Mouse (Mus musculus) regulatory T cell (primary cell): ENCODE data around the gene Nkiras2.
"Not testable (repeated sequence)": the region's sequence is repeated elsewhere in the genome, so short reads cannot be mapped to it uniquely, and the experiment has no call there.

Source experiments
- in situ Hi-C: fragments of 300-600 bp; cut with MboI, MseI; formaldehyde crosslinking; loops from one replicate; pipeline ENCODE4 v1.15.1; 2025; ENCODE audit warnings: high pct_unique_total_duplicates

Nkiras2 gene

DNA sequence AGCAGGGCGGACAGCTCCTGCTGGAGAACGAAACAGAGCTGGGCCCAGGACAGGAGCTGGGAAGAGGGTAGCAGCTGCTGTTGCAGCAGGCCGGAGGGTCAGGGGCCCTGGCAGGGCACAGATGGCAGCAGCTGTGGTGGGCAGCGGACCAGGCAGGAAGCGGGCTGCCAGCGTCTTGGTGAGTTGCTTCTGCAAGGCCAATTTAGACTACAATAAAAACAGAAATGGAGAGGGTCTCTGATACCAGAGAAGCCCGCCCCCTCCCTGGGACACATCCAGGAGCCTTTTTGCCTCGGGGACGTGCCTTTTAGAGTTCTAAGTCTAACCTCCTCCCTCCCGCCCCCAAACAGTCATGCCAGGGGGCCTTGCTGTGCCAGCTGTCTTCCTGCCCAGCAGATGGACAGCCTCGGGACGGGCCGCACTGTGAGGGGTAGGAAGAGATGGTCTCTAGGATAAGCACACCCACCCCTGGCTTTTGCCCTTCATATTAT, 9.9 kb downstream of the Nkiras2 start:
- in situ Hi-C loops: no loop called here

DNA sequence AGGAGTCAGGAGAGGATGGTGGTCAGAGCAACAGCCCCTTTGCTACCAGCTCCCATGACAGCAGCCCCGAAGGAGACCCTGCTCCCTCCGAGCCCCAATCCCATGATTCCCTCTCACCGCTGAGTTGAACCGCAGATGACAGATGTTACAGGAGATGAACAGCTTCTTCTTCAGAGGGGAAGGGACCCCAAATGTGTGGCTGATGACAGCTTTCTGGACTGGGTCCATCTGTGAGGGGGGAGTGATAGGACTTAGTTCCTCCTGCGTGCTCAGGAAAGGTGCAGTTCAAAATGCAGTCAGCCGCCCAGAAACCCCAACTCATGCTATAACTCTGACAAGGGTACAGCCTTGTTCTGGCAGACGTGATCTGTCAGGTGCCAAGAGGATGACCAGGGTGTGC, 15.5 kb downstream of the Nkiras2 start:
- in situ Hi-C loops: no loop called here

DNA sequence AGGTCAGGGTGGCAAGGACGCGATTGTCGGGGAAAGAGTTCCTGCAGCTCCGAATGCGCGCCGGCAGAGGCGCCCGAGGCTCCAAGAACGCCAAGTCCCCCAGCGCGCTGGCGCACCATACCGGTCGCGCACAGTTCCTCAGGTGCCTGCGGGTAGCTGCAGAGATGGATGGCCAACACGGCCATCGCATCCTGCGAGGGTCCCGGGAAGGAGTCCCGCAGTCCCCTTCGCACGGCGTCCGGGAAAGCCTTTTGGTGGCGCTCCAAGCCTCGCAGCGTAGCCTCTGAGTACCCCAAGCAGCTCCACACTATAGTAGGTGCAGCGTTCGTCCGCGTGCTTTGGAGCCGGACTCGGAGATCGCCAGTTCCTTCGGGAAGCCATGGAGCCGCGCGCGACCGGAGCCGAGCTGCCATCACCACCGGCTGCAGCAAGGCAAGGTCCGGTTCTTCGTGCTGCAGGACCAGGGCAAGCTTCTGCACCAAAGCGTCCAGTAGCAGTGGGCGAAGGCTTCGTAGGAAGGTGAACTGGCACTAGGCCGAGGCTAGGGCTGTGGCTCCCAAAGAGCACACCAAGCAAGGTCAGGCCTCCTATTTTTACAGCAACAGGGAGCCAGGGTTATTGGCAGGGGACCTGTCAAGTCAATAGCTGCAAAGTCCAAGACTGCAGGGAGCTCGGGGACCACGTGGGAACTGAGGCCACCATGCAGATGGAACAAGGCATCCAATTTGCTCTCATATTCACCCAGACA, 21.3 kb downstream of the Nkiras2 start:
- in situ Hi-C loops: loop anchor here (5.0 kb wide), 1 partner anchor 73 kb away; no protein-coding TSS in a partner anchor

DNA sequence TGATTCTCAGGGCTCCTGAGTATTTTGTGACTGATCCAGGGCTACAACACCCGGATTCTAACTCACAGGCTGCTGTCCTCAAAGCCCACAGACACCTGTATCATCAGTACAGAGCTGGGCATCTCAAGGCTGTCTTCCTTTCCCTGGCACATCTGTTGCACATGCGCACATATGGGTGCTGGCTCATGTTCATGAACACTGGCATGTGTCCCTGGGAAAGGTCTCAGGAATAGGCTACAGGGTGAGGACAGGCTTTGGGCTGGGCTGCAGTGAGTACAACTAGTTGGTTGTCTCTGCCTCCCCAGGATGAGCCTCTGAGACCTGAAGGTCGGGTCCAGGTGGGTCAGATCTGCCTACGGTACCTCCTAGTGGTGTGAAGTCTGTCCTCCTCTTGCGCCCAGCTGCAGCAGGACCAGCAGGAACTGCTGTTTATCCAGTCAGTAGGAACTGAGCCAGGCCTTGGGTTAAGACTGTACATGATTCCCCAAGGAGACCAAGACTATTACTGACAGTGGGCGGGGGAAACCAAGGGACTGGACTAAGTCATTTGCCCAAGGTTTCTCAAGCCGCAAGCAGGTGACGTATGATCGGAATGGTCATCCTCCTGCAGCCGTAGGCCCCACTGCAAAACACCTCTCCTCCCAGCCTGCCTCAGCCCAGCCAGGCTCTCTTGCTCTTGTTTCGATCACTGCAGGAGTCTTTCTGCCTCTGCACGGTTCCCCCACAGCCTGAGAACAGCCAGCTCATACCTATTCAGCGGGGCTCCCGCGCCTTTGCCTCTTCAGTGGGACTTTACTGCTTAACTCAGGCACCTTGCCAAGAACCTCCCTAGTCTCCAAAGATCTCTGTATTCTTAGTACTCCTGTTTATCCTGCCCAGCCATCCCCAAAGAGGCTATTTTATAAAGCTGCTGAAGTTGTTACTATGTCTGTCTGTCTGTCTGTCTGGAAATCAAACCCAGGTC, 24.9 kb downstream of the Nkiras2 start:
- in situ Hi-C loops: loop anchor here (5.0 kb wide), 1 partner anchor 77 kb away; no protein-coding TSS in a partner anchor

DNA sequence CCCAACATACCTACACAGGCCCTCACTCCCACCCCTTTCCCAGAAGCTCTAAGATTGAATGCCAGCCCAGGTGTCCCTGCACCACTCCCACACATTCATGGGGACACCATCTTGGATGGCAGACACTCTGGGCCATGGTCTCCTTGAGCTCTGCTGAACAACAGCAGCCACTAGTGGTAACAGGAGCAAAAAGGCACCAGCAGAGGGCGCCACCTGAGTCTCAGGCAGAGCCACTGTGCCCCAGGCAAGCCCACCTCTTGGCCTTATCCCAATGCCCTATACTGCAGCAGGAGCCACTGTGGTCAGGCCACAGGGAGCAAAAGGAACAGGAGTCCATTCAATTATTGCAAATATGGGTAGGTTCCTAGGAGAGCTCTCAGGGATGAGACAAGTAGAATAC, 27.2 kb downstream of the Nkiras2 start:
- in situ Hi-C loops: no loop called here

DNA sequence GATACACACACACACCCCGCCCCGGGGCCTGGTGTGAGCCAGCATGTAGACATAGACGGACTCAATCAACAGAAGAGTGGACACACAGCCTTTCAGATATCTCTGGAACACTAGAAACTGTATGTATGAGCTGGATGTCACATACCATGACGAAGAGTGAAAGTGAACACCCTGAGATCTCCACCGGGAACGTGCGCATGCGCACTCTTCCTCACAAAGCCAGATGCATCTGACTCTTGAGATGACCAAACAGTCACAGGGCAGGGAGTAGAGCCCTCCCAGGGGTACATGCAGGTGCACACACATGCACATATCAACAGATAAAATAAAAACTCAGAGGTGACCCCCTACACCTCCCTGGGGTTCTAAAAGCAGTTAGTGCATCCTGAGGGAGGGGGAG, 29.4 kb downstream of the Nkiras2 start:
- in situ Hi-C loops: no loop called here

DNA sequence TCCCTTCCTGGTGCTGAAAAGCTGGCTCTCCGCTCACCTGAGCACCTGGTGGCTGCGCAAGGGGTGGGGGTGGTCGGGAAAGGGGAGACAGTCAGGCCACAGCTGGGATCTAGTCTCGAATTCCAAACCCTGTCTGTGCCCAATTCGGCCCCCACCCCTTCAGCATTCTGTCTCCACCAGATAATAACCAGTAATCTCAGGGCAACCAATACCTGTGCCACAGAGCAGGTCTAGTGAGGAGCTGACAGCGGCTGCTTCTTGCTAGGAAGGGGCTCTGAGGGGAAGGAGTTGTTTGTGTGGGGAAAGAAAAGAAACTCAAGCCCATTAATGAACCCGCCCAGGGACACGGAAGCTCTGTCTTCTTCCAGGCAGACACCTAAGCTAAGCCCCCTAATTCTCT, 32.2 kb downstream of the Nkiras2 start:
- in situ Hi-C loops: no loop called here

DNA sequence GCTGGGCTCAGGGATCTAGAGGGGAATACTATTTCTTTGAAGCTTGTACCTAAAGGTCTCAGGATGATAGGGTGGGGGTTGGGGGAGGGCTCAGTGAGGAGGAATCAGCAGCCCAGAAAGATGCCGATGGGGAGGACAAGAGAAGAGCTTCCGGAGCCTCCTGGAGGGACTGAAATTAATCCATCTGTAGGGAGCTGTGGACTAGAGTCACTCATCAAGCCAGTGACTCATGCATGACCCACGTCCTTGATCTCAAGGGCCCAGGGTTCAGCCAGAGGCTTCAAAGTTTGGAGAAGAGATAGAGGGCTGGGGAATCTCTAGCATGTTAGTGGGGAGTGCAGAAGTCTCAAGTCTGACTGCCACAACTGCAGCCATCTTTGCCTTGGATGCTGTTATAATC, 32.7 kb downstream of the Nkiras2 start:
- in situ Hi-C loops: no loop called here

DNA sequence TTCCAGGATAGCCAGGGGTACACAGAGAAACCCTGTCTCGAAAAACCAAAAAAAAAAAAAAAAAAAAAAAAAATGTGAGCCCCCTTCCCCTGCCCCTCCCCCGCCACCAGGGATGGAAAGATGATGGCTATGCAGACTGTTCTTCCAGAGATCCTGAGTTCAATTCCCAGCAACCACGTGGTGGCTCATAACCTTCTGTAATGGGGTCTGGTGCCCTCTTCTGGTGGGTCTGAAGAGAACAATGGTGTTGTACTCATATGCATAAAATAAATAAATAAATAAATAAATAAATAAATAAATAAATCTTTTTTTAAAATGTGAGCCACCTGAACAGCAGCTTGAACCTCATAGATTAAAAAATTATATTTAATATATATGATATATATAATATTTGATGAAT, 36.5 kb downstream of the Nkiras2 start:
- in situ Hi-C loops: not testable (repeated sequence)

DNA sequence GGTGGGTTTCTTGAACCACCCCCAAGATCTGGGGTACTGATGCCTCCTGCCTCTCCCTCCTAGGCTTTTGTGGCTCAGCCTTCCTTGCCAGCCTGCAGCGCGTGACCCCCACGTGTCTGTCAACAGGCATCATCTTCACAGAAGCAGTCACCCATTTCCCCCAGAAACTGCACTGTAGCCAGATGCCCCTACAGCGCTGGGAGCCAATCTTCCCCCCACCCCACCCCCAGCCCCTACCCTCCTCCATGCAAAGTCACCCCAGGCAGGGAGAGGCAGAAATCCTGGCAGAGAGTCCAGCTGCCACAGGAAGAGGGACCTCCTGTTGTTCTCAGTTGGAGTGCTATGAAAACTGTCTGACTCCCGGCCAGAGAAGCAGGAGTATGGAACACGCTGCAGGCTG, 37.4 kb downstream of the Nkiras2 start:
- in situ Hi-C loops: no loop called here

DNA sequence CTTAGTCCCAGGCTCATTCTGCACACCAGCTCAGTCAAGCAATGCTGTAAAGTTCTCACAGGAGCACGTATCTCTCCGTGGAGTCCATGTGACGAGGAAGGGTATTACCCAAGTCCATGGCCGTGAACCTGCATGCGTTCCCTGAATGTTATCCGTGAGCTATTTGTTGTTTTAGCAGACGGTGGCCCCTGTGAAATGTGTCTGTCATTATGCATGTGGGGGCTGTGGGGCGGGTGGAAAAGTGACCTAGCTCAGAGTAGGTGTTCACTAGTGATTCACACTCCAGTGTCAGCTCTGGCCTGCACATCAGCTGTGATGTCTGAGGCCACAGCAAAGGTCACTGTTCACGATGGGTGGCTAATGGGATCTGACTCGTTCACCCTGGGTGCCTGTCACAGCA, 40.8 kb downstream of the Nkiras2 start:
- in situ Hi-C loops: no loop called here

DNA sequence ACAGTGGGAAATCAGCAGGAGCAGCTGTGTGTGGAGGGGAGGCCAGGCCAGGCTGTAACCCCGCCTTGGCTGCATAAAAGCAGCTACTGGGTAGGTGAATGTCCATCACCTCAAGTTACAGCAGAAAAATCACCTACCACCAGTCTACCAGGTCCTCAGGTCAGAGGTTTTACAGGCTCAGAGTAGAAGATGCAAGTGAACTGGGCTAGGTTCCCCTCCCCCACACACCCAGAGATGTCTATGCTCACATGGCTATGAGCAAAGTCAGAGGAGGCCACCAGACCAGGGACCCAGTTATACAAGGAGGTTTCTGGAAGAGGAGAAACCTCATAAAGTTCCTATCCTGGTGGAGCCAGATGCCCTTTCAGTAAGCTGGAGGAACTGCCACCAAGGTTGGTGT, 52.0 kb downstream of the Nkiras2 start:
- in situ Hi-C loops: no loop called here

DNA sequence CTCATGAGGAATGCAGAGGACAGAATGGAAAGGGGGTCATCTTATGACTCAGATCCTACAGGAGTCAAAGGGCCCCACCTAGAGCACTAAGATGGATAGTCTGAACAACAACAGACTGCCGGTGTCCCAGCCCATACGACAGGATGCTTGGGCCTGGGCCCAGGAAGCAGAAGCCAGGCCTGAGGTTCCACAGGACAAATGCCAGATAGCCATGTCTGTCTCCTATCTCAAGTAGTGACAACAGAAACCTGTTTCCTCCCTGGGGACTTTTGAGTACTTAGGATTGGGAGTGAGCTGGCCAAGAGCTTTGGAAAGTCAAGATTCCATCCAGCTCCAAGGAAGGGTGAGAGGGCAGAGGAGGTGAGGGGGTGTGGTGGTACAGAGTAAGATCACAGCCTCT, 52.9 kb downstream of the Nkiras2 start:
- in situ Hi-C loops: no loop called here

DNA sequence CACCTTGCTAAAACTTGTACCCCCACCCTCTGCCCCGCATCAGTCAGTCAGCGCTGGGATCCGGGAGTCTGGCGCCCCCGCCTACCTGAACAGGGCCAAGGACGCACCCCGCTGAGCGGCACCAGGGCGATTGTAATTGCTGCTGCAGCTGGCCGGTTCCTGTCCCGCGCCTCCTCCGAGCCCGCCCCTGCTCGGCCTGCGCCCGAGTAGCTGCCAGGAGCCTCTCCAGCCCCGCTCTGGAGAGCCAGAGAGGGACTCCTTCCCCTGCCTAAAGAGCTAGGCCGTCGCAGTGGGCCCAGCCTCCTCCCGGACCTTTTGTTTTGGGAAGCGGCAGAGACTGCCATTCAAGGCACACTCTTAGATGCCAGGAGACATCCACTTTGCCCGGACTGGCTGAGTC, 54.1 kb downstream of the Nkiras2 start:
- in situ Hi-C loops: no loop called here
